Mouse (Mus musculus) forebrain, embryonic 14.5 days (tissue): ENCODE data around the gene Il18. TPM values are rescaled to one million over a fixed set of nuclear protein-coding genes. Genes with fewer than 3 reads are reported as not detected.

Experiments
- ATAC-seq: fragments of 200-750 bp; cut with Nextera tagmentation; 2 replicates; pipeline ENCODE4 v1.8.0; 2017; ENCODE audit warnings: mild to moderate bottlenecking, moderate library complexity
- DNase-seq: peaks from one replicate; pipeline ENCODE4 v3.0.0-alpha.2; 2015; ENCODE audit warnings: low spot score
- H3K27ac ChIP-seq: fragments of 300-500 bp; sonication (generic); 2 replicates; pipeline ENCODE4 v1.5.1; 2014; ENCODE audit warnings: low read depth, mild to moderate bottlenecking, control low read depth, low read length, moderate library complexity
- H3K27me3 ChIP-seq: fragments of 300-500 bp; sonication (generic); replicated peaks from 2 replicates; pipeline ENCODE4 v1.6.1; 2014; ENCODE audit warnings: low read length, control low read depth, mixed read lengths; ENCODE audit not compliant: control insufficient read depth, insufficient read depth
- H3K36me3 ChIP-seq: fragments of 300-500 bp; sonication (generic); 2 replicates; pipeline ENCODE4 v1.6.1; 2014; ENCODE audit warnings: low read length, control low read depth; ENCODE audit not compliant: control insufficient read depth, insufficient read depth
- H3K4me1 ChIP-seq: fragments of 300-500 bp; sonication (generic); 2 replicates; pipeline ENCODE4 v1.6.1; 2014; ENCODE audit warnings: antibody characterized with exemption, low read length, control low read depth; ENCODE audit not compliant: control insufficient read depth, insufficient read depth
- H3K4me2 ChIP-seq: fragments of 300-500 bp; sonication (generic); 2 replicates; pipeline ENCODE4 v1.6.1; 2014; ENCODE audit warnings: mild to moderate bottlenecking, control low read depth, low read length
- H3K4me3 ChIP-seq: fragments of 300-500 bp; sonication (generic); 2 replicates; pipeline ENCODE4 v1.5.1; 2014; ENCODE audit warnings: low read depth, low read length, control low read depth
- H3K9ac ChIP-seq: fragments of 300-500 bp; sonication (generic); 2 replicates; pipeline ENCODE4 v1.6.1; 2014; ENCODE audit warnings: mild to moderate bottlenecking, low read length, control low read depth, moderate library complexity
- H3K9me3 ChIP-seq: fragments of 300-500 bp; sonication (generic); replicated peaks from 2 replicates; pipeline ENCODE4 v1.6.1; 2016; ENCODE audit warnings: low read length, control low read depth, mixed read lengths; ENCODE audit not compliant: control insufficient read depth
- WGBS: fragments of 180-500 bp; shearing (Covaris S2); extraction: QIAGEN DNeasy Blood & Tissue Kit; methylation state at CpG from one replicate; pipeline ENCODE4 v1.1.7; 2014; 5-methylcytosine and 5-hydroxymethylcytosine counted together
- polyA plus RNA-seq: library from polyadenylated mRNA; unstranded; fragments of >200 nt; fragmentation: Nextera tagmentation; extraction: Ambion mirVana; gene quantifications from 2 replicates; pipeline ENCODE4 v1.2.1, GENCODE M21; 2014

Il18 gene
- polyA plus RNA-seq, result 17.8 and 18.4 TPM in 2 replicates

GRCm38 (mm10) chr9:50554241-50555093 lies at the start of gene Il18:
Il18 (plus strand) TSS chr9:50554827.
- peak; percentile 90 for DNase-seq
- H3K4me2 ChIP-seq, result peak within 1 kb of the TSS; percentile 40
- 11% methylated on average over 12 of the region's 12 CpGs for WGBS
- H3K4me3 ChIP-seq, result peak within 1 kb of the TSS; percentile 7
- H3K36me3 ChIP-seq, result no peaks in the 10 kb centered on the region
- H3K27ac ChIP-seq, result peak within 1 kb of the TSS; percentile 52
- H3K4me1 ChIP-seq, result peaks cover 4% of the 10 kb centered on the region; the same call in 1 of the 2 replicates
- no peaks in the 10 kb centered on the region for H3K9me3 ChIP-seq
- peak; percentile 97 for ATAC-seq
- H3K9ac ChIP-seq, result peak within 1 kb of the TSS; percentile 33
- H3K27me3 ChIP-seq, result no peaks in the 10 kb centered on the region

- Histone ChIP-seq H3K36me3 (no peaks in the 10 kb centered on the region), H3K4me1 (peaks cover 3% of the 10 kb centered on the region; the same call in 1 of the 2 replicates), H3K4me2 (no peak overlapping the region), H3K4me3 (no peak overlapping the region), H3K9ac (no peak overlapping the region), H3K27ac (no peak overlapping the region), H3K9me3 (no peaks in the 10 kb centered on the region), H3K27me3 (no peaks in the 10 kb centered on the region)
- ATAC-seq (no peak), DNase-seq (no peak)
- 68% methylated on average over 6 of the region's 6 CpGs for WGBS
Observed at GRCm38 (mm10) chr9:50505405-50505804, 49.2 kb upstream of the Il18 start.

DNA sequence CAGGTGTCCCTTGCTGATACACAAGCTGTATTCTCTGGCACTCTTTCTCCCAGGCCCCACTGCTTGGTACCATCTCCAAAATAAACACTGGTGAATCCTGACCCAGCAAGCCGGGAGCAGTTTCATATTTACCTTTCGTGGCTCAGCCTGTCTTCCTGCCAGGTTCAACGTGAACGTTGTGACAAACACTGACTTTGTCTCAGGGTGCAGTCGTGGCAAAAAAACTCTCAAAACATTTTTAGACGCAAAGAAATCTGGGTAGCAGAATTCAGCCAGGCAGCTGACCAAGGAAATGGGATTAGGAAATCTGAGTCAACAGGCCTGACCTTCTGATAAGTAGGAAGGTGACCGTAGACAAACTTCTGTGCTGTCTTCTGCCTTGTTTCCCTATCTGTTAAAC lies 47.1 kb upstream of the Il18 start:
- Histone ChIP-seq H3K4me2 (no peak overlapping the region), H3K9me3 (no peaks in the 10 kb centered on the region)

DNA sequence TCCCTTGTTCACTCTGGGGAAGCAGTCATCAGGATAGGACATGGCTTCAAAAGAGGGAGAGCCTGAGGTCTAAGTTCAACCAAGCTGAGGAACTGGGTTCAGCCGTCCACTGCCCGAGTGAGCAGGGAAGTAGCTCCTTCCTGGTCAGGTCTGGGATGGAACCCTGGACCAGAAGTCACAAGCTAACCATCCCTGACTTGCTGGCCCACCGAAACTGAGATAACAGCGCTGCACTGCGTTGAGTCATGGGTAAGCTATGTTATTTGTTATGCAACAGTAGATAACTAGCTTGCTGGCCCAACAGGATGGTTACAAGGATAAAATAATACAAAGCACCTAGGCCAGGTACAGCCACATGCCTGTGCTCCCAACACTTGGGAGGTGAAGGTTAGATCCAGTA lies 39.2 kb upstream of the Il18 start:
- Histone ChIP-seq H3K27ac (no peak overlapping the region), H3K27me3 (no peaks in the 10 kb centered on the region), H3K9me3 (no peaks in the 10 kb centered on the region), H3K4me3 (no peak overlapping the region), H3K9ac (no peak overlapping the region), H3K4me1 (no peaks in the 10 kb centered on the region), H3K36me3 (no peaks in the 10 kb centered on the region), H3K4me2 (no peak overlapping the region)
- no peak for ATAC-seq
- no peak for DNase-seq
- whole genome bisulfite sequencing, result 93% methylated on average over 5 of the region's 5 CpGs

More for the DNA sequence above, 47.1 kb upstream of the Il18 start:
- no peaks in the 10 kb centered on the region for H3K4me1 ChIP-seq
- no peak overlapping the region for H3K27ac ChIP-seq
- H3K9ac ChIP-seq, result no peak overlapping the region
- no peak overlapping the region for H3K4me3 ChIP-seq
- DNase-seq (no peak), ATAC-seq (no peak)
- 88% methylated on average over 7 of the region's 7 CpGs for WGBS
- H3K27me3 ChIP-seq, result no peaks in the 10 kb centered on the region
- H3K36me3 ChIP-seq, result no peaks in the 10 kb centered on the region

DNA sequence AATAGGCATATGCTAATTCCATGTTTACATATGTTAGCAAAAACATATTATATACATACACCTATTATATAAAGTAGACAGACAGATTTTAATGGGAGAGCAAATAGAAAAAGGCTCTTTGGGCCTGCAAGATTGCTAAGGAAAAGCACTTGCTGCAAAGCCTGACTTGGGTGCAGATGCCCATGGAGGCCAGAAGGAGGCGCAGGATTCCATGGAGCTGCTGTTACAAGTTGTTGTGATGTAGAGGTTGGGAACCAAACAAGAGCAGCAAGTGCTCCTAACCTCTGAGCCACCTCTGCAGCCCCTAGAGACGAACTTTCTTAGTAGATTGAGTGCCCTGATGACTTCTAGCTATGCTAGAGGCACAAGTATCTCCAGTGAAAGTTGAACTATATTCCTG lies 35.8 kb upstream of the Il18 start:
- Histone ChIP-seq H3K27ac (no peak overlapping the region), H3K9ac (no peak overlapping the region), H3K4me2 (no peak overlapping the region), H3K4me1 (no peaks in the 10 kb centered on the region), H3K4me3 (no peak overlapping the region), H3K36me3 (no peaks in the 10 kb centered on the region; the same call in 1 of the 2 replicates), H3K27me3 (no peaks in the 10 kb centered on the region), H3K9me3 (no peaks in the 10 kb centered on the region)
- 9% methylated on average over 2 of the region's 2 CpGs for WGBS
- no peak for ATAC-seq
- DNase-seq, result no peak

DNA sequence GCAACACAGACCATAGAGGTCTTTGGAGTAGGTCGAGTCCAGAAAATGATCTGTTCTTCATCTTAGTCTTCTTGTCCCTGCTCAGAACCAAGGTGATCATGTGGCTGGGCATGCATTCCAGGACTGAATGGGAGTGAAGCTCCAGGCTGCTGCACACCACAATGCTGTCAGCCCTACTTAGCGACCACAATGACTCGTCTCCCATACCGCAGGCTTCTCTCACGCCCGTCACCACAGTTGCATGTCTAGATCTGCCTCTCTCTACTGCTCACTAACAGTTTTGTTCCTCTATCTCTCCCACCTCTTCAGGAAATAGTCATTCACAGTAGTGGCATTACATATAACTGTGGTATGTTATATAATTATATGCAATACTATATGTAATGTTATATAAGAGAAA lies 33.9 kb upstream of the Il18 start:
- ATAC-seq (no peak), DNase-seq (no peak)
- Histone ChIP-seq H3K36me3 (no peaks in the 10 kb centered on the region; the same call in 1 of the 2 replicates), H3K4me1 (no peaks in the 10 kb centered on the region), H3K9ac (no peak overlapping the region), H3K9me3 (no peaks in the 10 kb centered on the region), H3K4me2 (no peak overlapping the region), H3K27me3 (no peaks in the 10 kb centered on the region), H3K4me3 (no peak overlapping the region), H3K27ac (no peak overlapping the region)
- 93% methylated on average over 6 of the region's 6 CpGs for WGBS

- Histone ChIP-seq H3K27ac (no peak overlapping the region), H3K9ac (no peak overlapping the region), H3K4me1 (no peaks in the 10 kb centered on the region), H3K4me2 (no peak overlapping the region), H3K9me3 (no peaks in the 10 kb centered on the region), H3K36me3 (no peaks in the 10 kb centered on the region; the same call in 1 of the 2 replicates), H3K27me3 (no peaks in the 10 kb centered on the region), H3K4me3 (no peak overlapping the region)
- no peak for DNase-seq
- ATAC-seq, result no peak
- WGBS, result 61% methylated on average over 2 of the region's 2 CpGs
Observed at GRCm38 (mm10) chr9:50521562-50521961, 33.1 kb upstream of the Il18 start.

DNA sequence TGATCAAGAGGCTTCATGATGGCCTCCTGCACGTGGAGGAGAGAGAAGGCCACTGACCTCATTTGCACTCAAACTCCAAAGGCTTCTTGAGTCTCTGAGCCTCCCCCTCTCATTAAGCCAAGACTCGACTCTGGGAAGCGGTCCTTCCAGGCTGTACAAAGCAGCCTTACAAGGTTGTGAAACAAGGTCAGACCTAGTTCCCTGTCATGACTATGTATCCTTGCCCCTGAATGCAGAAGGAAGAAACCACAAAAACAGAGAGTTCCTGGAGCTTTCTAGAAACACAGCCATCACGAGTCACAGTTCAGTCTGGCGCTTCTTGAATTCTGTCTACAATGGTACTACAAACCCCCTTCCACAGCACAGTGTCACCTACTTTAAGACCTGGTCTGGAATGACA lies 32.1 kb upstream of the Il18 start:
- ATAC-seq (no peak), DNase-seq (no peak)
- Histone ChIP-seq H3K4me2 (no peak overlapping the region), H3K36me3 (no peaks in the 10 kb centered on the region; the same call in 1 of the 2 replicates), H3K4me3 (no peak overlapping the region), H3K9ac (no peak overlapping the region), H3K27me3 (no peaks in the 10 kb centered on the region), H3K27ac (no peak overlapping the region), H3K4me1 (no peaks in the 10 kb centered on the region), H3K9me3 (no peaks in the 10 kb centered on the region)
- WGBS, result 86% methylated on average over 5 of the region's 5 CpGs

DNA sequence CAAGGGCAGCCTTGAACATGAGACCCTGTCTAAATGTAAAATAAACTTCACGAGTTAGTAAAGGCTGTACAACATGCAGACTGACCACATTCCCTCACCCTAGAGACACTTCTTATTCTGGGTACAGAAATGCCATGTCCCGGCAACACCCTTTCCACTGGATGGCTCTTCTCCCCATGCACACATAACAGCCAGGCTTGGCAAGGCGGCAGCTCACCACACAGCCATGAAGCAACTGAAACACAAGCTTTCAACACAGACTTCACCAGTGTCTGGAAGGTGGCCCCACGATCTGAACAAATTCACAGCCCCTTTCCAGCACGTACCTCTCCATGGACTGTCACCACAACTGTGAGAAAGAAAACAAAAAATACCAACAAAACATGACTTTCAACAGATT lies 29.7 kb upstream of the Il18 start:
- no peak for ATAC-seq
- no peak overlapping the region for H3K4me3 ChIP-seq
- H3K27me3 ChIP-seq, result no peaks in the 10 kb centered on the region
- no peak for DNase-seq
- H3K4me1 ChIP-seq, result peaks cover 4% of the 10 kb centered on the region
- H3K9me3 ChIP-seq, result no peaks in the 10 kb centered on the region
- no peaks in the 10 kb centered on the region; the same call in 1 of the 2 replicates for H3K36me3 ChIP-seq
- no peak overlapping the region for H3K4me2 ChIP-seq
- WGBS, result 95% methylated on average over 5 of the region's 5 CpGs
- H3K27ac ChIP-seq, result no peak overlapping the region
- no peak overlapping the region for H3K9ac ChIP-seq
